Mouse (Mus musculus) layer of hippocampus, postnatal 14 days (tissue): ENCODE measurements around the gene Atp2b2. TPM values are rescaled to one million over a fixed set of nuclear protein-coding genes. Genes with fewer than 3 reads are reported as not detected.

Experiments used
- DNase-seq, 2 experiments: peaks; one replicate each; pipeline ENCODE4 v3.0.0; 2021 to 2022; ENCODE audit warnings: low spot score in 2 of 2, mixed read lengths in 1 of 2
- total RNA-seq, 2 experiments: library from RNA; stranded (reverse); gene quantifications; 2 replicates each; pipeline ENCODE4 v1.2.3; 2021

Atp2b2 gene
- total RNA-seq, 2 experiments from 2014 or later, result 310 to 322 TPM

DNA sequence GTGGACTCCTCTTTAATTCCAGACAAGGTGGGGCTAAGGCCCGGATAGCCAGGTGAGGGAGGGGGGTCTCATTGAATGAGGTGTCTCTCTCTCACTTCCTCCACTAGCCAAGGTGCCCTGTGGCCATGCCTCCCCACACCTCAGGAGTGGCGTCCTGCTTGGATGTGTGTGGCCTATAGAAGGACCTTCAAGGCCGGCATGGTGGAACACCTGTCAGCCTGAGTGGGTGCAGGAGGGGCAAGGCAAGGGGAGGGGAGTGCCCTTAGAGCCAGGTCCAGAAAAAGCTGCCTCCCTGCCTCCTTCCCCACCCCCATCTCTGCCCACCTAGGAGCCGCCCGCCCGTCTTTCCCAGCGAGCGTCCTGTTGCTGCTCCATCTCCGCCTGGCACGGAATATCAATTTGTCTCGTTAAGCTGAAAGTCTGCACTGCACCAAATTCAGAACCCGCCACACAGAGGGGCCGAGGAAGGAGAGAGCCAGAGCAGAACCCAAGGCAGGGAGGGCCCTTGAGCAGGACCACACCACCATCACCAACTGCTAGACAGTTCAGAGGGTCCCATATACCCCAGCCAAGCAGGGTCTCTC lies 150.2 kb downstream of the Atp2b2 start:
- DNase-seq, result no peak

DNA sequence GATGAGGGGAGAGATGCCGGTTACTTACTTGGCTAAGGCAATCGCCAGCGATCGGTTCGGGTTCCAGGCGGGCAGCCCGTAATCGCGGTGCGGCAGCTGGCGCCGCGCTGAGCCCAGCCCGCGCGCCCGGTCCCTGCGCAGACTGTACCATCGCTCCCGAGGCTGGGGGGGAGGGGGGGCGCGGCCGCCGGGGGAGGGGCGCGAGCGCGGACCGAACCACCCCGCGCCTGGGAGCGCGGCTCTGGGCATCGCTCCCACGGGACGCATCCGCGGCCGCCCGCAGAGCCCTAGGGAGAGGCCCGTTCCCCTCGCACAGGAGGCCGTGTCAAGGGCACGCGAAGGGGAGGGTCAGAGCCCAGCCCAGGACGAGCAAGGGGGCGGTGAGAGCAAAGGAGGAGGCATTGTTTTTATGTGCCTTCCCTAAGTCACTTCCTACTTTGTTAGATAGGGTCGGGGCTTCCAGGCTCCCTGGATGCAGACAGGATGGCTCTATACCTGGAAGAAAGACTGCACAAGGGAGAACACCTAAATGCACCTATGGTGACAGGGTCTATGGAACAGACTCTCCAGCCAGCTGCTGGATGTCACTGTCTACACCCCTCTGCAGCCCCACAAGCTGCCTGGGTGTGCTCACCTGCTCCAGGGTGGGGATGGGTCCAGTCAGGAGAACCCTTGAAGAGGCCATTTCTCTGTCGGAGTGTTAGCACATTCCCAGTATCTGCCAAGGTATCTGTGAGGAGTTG lies 151.0 kb downstream of the Atp2b2 start:
- peak; percentile 66 to 82 for DNase-seq

GRCm38 (mm10) chr6:113890858-113891213 lies 151.6 kb downstream of the Atp2b2 start:
- no peak for DNase-seq

GRCm38 (mm10) chr6:113890023-113890857 lies 152.2 kb downstream of the Atp2b2 start:
- peak; percentile 45 to 55 for DNase-seq

- DNase-seq, result no peak
Measured at GRCm38 (mm10) chr6:113889180-113889579, 153.2 kb downstream of the Atp2b2 start.

- DNase-seq, result no peak
Measured at GRCm38 (mm10) chr6:113886886-113887285, 155.5 kb downstream of the Atp2b2 start.

DNA sequence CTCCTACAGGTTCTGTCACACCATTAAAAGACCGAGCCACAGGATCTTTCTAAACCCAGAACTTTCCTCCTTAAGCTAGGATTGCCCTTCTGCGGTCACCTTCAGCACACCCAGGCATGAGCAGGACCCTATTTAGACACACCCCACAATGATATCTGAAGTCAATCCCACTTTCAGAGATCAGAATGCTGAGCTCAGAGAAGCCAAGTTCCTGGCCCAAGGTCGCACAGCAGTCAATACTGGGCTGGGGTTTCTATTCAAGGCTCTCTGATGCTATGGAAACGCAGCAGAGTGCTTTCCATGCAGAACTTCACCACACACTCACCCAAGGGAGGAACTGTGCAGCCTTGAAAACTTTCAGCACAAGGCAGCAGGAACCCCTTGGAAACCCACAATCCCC lies 157.6 kb downstream of the Atp2b2 start:
- DNase-seq, result no peak

- no peak for DNase-seq
Measured at GRCm38 (mm10) chr6:113883225-113883624, 159.2 kb downstream of the Atp2b2 start.

- no peak for DNase-seq
Measured at GRCm38 (mm10) chr6:113882396-113882795, 160.0 kb downstream of the Atp2b2 start.

- DNase-seq, result no peak
Measured at GRCm38 (mm10) chr6:113881561-113882243, 160.7 kb downstream of the Atp2b2 start.

- DNase-seq, result no peak
Measured at GRCm38 (mm10) chr6:113879366-113879765, 163.0 kb downstream of the Atp2b2 start.

GRCm38 (mm10) chr6:113878510-113879128 lies 163.8 kb downstream of the Atp2b2 start:
- no peak for DNase-seq

- no peak for DNase-seq
Measured at GRCm38 (mm10) chr6:113876585-113876984, 165.8 kb downstream of the Atp2b2 start.

GRCm38 (mm10) chr6:113875201-113875600 lies 167.2 kb downstream of the Atp2b2 start:
- DNase-seq, result no peak

- no peak for DNase-seq
Measured at GRCm38 (mm10) chr6:113872654-113873053, 169.8 kb downstream of the Atp2b2 start.

DNA sequence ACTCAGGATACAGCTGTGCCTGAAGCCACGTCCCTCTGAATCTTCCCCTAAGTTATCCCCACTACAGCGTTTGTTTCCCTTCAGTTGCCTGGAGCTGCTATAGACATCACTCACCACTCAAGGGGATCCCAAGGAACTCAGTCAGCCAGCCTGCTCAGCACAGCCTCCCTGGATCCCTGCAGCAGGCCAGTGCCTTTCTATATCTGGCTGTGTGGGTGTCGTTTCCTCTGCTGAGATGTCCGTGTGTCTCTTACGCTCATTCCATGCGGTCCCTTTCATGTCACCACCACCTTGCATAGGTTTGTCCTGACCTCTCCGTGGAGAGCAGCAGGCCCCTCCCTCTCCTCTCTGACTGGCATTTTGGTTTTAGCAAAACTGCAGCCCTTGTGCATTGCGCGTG lies 171.6 kb downstream of the Atp2b2 start:
- no peak for DNase-seq

DNA sequence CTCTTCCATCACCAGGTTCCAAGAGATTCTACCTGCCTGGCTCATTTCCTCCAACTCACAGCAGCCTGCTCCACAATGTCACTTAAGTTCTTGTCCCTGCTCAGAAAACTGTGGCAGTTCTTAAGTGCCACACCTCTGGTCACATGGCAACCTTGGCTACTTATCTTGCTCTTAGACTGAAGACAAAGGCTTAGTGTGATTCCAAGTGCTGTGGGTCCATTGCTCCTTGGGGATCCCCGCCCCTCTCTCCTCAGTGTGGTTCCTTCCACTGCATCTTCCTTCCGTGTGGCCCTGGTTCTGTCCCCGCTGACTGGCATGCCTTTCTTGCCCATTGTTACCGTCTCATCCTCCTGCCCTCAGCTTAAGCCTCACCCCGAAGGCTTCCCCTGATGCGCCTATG lies 173.9 kb downstream of the Atp2b2 start:
- no peak for DNase-seq

DNA sequence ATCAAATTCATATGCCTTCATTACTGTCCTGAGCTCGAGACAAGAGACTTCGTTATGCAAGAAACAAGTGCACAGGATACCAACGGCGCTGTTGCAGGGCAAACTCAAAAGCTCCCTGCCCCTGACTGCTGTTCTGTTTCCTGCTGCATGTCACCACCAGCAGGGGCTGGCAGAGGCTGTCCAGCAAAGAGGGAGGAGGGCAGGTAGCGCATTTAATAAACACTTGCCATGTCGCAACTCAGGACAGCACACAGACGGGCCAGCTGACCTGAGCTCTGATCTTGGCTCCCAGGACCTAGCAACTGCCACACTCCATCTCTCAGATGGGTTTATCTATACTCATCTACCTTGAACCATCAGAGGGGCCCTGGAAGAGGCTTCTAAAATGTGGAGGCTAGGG lies 176.7 kb downstream of the Atp2b2 start:
- DNase-seq, result no peak

DNA sequence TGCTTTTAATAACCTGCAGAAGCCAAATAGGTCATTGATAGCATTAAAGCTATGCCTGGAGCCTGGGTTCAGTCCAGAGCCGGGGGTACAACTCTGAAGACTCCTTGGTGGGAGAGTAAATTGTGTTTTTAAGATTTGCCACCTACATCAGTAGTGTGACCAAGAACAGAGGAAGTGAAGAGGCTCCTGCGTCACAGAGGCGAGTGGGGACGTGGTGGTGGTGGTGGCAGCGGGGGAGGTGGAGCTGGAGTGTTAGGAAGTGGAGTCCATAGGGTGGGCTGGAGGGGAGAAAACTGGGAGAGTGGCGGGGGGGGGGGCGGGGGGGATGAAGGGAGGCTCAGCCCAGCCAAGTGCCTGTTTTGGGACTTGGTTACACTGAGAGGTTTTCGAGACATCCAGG lies 177.6 kb downstream of the Atp2b2 start:
- no peak for DNase-seq

DNA sequence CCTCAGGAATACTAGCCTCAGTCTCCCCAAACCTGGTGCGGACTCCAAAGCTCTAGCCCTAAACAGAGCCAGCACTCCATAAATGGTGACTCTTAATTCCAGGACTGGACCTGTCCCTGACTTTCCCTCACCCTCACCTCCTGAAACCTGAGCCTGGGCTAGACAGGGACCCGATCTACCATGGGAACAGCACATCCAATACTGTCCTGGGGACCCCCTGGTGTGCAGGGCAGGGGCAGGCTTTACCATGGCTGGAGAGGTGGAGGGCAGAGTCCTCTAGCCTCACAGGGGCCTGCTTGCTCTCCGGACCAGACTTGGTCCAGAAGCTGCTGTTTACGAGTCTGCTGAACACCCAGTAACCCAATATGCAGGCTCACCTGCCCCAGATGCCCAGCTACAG lies 179.5 kb downstream of the Atp2b2 start:
- no peak for DNase-seq

GRCm38 (mm10) chr6:113861938-113862337 lies 180.5 kb downstream of the Atp2b2 start:
- DNase-seq, result no peak
